Mouse (Mus musculus): ENCODE results near the gene Vamp5. TPM values are rescaled to one million over a fixed set of nuclear protein-coding genes. Genes with fewer than 3 reads are reported as not detected.

Vamp5 gene
- 10 to 100 TPM; 13.8 to 14.3 TPM for total RNA-seq (2023)

GRCm38 (mm10) chr6:72380131-72380770, at the start of gene Vamp5:
Gene Vamp5 (minus strand): TSS chr6:72380468.

GRCm38 (mm10) chr6:72414076-72414756, 33.9 kb upstream of the Vamp5 start, which contains the start of gene Ggcx:
Gene Ggcx (plus strand): TSS chr6:72414308.

GRCm38 (mm10) chr6:72389941-72390771, 9.9 kb upstream of the Vamp5 start, which contains the start of gene Vamp8:
Gene Vamp8 (minus strand): TSS chr6:72390703.

GRCm38 (mm10) chr6:72366844-72367443, 13.3 kb downstream of the Vamp5 start, which contains the start of gene Rnf181:
Gene Rnf181 (minus strand): TSS chr6:72366956.

GRCm38 (mm10) chr6:72355066-72355911, 25.0 kb downstream of the Vamp5 start, which contains the start of gene Tmem150a:
Gene Tmem150a (plus strand): TSS chr6:72355447.

GRCm38 (mm10) chr6:72347166-72347941, 32.9 kb downstream of the Vamp5 start, which contains the start of gene 0610030E20Rik:
Gene 0610030E20Rik (plus strand): TSS chr6:72347317.

DNA sequence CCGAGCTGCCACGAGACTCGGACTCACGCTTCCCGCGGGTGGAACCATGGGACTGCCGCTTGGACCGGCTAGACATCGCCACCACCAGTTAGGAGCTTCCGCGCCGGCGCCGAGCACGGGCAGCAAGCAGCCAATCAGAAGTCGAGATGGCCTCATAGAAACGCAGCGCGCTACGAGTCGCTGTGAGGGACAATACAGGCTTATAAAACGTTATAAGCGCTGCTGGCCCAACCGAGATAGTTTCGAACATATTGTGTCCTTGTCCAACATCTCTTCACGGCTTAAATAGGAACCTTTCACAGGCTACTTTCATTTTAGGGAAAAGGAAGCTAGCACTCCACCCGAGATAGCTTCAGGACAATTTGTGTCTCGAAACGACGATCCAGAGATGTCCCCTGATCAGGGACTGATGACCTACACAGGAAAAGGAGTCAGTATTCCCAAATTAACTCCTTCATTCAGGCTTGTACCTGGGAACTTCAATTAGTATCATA, 35.1 kb downstream of the Vamp5 start, which contains the start of gene Usp39:
Usp39 (minus strand) TSS at position 111 of the 494 bp plus-strand sequence.

Other genes starting within 250 kb of the Vamp5 start
- under 1 TPM in 1 of 2 experiments, not detected in 1; 0.47 TPM for gene Atoh8, start 144.9 kb downstream of the Vamp5 start, total RNA-seq (2023)
- gene Sftpb, start 75.9 kb downstream of the Vamp5 start, total RNA-seq (2023), result not detected
- 10 to 100 TPM; 48.4 to 51.4 TPM for gene Usp39, start 35.3 kb downstream of the Vamp5 start, total RNA-seq (2023)
- 10 to 100 TPM; 45.7 to 50.6 TPM for gene 0610030E20Rik, start 33.2 kb downstream of the Vamp5 start, total RNA-seq (2023)
- gene Tmem150a, start 25.0 kb downstream of the Vamp5 start, total RNA-seq (2023), result 1 to 10 TPM; 3.4 to 3.9 TPM
- 100 to 1,000 TPM in 1 of 2 experiments, 10 to 100 TPM in 1; 92.9 to 102 TPM for gene Rnf181, start 13.5 kb downstream of the Vamp5 start, total RNA-seq (2023)
- 100 to 1,000 TPM; 102 to 113 TPM for gene Vamp8, start 10.2 kb upstream of the Vamp5 start, total RNA-seq (2023)
- gene Ggcx, start 33.8 kb upstream of the Vamp5 start, total RNA-seq (2023), result 10 to 100 TPM; 15.2 to 18.8 TPM
- 100 to 1,000 TPM; 293 to 340 TPM for gene Mat2a, start 59.1 kb upstream of the Vamp5 start, total RNA-seq (2023)
- gene Sh2d6, start 141.2 kb upstream of the Vamp5 start, total RNA-seq (2023), result not detected
- 100 to 1,000 TPM; 351 to 391 TPM for gene Capg, start 163.9 kb upstream of the Vamp5 start, total RNA-seq (2023)
- gene Elmod3, start 217.9 kb upstream of the Vamp5 start, total RNA-seq (2023), result 10 to 100 TPM; 16.4 to 19.4 TPM
- 10 to 100 TPM in 1 of 2 experiments, 1 to 10 TPM in 1; 5.9 to 11.7 TPM for gene Retsat, start 218.0 kb upstream of the Vamp5 start, total RNA-seq (2023)
- 100 to 1,000 TPM; 159 to 172 TPM for gene Tgoln1, start 236.5 kb upstream of the Vamp5 start, total RNA-seq (2023)